Mouse (Mus musculus): ENCODE results near the gene Epha2.

Epha2 gene

DNA sequence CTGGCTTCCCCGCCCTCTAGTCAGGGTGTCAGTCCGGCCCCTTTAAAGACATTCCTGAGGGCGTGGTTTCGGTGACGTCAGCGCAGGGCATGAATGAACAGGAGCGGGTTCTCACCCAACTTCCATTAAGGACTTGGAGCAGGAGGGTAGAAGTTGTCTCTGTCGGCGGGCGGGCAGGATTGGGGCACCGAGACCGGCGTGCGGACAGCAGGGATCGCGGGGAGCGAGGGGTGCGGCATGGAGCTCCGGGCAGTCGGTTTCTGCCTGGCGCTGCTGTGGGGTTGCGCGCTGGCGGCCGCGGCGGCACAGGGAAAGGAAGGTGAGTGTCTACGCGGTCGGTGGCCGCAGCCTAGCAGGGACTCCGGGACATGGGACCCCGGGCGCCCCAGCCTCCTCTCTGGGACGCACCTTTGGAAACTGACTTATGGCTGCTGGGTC lies at the start of gene Epha2:
Epha2 (plus strand) TSS at position 125 of the 438 bp plus-strand sequence.
- peak; percentile 23 to 28 for DNase-seq

DNA sequence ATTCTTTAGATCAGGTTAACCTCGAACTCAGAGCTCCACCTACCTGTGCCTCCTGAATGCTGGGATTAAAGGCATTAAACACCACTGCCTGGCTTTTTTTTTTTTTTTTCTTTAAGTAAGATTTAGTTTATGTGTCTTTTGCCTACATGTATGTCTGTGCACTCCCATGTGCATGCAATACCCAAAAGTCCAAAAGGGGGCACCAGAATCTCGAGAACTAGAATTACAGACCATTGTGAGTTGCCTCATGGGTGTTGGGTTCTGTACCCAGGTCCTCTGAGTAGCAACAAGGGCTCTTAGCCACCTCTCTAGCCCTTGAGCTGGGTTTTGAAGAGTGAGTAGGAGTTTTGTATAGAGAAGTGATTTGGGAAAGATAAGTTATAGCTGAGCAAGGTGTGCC lies 48.4 kb upstream of the Epha2 start:
- no peak for DNase-seq

DNA sequence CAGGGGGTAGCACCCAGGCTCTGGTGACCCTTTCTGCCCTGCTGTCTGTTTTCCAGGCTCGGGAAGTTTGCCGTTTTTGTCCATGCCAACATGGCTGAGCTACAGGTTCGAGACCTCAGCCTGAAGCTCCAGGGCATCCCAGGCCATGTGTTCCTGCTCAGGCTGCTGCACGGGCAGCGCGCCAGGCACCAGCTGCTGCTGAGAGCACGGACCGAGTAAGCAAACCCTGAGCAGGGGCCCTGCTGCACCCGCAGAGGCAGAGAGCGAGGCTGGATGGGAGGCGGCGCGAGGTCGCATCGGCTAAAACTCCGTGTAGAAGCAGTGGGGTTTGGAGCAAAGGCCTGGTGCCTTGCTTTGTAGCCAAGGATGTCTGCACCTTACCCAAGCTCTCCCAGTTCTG lies 46.8 kb upstream of the Epha2 start:
- no peak for DNase-seq

DNA sequence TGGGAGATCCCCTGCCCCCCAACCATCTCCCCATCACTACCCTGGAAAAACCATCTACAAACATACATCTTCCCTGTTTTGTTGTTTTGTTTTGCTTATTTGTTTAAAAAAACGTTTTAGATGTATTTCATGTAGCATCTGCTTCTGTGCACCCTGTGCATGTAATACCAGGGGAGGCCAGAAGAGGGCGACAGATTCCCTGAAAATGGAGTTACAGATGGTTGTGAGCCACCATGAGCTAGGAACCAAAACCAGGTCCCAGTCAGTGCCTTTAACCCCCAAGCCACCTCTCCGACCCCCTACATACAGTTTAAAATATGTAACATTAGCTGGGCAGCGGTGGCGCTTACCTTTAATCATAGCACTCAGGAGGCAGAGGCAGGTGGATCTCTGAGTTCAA lies 43.6 kb upstream of the Epha2 start:
- no peak for DNase-seq

DNA sequence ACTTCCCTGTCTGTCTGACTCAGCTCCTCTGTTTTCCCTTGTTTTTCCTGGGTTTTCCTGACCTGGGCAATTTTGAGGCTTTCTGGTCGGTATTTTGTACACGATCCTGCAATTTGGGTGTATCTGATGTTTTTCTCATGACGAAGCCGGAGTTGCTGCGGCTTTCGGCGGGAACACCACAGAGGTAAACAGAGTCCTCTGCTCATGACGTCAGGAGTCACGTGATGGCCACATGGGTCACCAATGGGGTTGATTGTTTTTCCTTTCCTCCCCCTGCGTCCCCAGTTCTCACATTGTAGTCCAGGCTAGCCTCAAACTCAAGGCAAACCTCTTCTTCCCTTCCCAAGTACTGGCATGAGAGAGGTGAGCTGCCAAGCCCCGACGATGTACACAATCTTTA lies 41.6 kb upstream of the Epha2 start:
- DNase-seq = no peak

DNA sequence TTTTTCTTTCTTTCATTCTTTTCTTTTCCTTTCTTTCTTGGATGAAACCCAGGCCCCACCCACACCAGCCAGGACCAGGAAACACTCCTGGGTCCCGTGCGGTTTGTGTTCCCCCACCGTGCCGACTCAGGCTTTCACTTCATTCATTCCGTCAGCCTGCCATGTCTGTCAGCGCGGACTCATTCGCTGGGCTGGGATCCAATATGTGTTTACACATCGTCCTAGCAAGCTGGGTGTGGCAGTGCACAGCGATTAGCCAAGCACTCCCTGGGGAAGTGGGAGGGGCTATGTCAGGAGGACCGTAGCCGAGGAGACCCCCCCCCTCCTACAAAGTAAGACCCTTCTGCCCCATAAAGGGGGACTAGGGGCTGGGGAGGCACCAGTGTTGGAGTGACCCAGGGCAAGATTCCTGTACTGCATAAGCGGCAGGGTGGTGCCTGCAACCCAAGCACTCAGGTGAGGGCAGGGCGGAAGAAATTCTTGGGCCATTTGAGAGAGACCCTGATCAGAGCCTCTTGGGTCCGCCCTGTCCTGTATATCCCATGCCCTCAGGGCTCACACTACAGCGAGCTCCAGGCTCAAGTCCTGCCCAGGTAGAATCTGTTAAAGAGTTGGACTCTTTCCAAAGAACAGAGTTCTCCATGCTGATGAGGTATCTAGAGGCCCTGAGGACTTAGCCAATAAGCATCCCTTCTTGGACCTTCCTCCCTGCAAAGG lies 40.9 kb upstream of the Epha2 start:
- no peak for DNase-seq

DNA sequence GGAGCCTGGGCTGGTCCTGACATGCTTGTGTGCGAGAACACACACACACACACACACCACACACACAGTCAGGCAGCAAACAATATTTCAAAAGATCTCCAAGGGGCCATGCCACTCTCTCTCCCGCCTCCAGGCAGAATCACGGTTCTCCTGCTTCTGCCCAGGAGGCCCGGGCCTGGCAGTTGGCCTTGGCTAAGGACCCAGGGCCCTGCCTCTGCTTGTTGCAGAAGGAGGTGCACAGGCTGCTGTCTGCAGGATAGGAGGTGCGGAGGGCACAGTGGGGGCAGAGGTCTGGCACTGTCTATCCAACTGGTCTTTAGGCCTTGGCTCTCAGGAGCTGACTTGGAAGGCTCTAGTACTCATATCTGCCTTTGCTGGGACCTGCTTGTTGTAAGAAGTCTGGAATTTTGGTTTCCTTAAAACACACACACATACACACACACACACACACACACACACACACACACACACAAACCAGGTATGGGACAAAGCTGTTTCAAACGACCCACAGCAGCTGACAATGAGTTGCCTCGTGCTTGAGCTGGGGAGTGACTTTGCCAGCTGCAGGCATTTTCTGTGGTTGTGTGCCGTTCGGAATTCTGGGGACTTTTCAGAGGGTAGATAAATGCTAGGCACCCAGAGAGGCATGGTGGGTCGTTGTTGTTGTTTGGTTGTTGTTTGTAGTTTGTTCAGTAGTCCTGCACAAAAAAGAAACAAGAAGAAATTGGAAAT lies 38.0 kb upstream of the Epha2 start:
- no peak for DNase-seq

DNA sequence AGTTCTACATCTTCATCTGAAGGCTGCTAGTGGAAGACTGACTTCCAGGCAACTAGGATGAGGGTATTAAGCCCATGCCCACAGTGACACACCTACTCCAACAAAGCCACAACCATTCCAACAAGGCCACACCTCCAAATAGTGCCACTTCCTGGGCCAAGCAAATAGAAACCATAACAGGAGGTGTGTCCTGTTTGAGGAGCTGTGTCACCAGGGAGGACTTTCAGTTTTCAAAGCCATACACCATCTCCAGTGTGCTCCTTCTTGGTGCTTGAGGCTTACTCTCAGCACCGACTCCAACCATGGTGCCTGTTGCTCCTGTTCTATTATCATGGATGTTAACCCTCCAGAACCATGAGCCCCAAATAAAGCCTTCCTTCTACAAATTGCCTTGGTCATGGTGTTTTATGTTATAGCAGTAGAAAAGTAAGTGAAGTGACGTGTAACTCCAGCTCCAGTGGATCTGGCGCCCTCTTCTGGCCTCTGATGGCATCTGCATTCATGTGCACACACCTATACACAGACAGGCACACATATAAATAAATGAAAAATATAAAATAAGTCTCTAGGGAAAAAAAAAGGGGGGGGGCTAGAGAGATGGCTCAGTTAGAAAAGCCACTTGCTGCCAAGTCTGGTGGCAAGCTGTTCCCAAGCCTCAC lies 34.9 kb upstream of the Epha2 start:
- no peak for DNase-seq

DNA sequence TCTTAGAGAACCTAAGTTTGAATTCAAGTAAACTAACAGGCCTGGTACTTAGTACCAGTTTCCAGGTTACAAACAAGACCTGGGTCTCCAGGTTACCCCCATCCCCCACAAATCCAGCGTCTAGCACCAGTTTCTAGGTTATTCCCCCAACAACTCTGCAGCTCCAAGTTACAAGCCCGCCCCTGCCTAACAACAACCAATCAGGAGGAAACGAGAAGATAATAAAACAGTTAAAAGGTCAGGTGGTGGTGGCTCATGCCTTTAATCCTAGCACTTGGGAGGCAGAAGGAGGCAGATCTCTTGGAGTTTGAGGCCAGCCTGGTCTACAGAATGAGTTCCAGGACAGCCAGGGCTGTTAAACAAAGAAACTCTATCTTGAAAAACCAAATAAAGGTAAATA lies 33.8 kb upstream of the Epha2 start:
- DNase-seq = no peak

DNA sequence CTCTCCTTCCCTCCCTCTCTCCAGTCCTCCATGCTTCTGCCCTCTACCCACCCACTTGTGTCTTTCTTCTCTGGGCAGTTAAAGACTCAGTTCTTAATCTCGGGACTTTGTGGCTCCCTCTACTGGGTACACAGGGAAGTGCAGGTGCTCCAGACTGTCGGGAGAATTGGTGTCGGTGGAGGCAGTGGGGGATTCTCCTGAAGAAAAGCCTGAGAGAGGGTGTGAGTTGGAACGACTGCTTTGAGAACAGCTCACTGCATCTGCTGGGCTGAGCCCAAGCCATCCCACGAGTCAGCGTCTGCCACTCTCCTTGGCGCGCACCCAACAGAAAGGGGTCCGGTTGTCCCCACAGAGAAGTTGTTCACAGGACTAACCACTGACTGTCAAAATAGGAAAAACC lies 33.2 kb upstream of the Epha2 start:
- DNase-seq = no peak

DNA sequence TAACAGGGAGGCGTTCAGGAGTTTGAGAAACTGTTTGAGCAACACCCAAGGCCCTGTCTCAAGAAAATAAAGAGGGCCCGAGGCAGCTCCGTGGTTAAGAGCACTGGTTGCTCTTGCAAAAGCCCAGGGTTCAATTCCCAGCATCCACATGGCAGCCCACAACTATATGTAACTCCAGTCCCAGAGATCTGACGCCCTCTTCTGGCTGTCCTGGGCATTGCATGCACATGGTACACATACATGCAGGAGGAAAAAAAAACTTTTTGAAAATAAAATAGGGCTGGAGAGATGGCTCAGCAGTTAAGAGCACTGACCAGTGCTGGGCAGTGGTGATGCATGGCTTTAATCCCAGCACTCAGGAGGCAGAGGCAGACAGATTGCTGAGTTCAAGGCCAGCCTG lies 32.7 kb upstream of the Epha2 start:
- no peak for DNase-seq

DNA sequence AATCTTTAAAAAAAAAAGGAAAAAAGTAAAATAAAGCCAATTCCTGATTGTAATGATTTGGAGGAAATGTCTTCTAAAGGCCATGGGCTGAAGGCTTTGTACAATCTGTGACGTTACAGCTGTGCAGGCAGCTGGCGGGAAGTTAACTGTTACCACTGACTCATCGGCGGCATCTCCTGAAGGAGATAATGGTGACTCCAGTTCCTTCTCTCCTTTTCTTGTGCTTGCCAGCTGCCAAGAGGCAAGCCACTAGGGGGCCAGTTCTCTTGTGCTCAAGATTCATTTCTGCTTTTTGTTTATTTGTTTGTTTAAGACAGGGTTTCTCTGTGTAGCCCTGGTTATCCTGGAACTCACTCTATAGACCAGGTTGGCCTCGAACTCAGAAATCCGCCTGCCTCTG lies 32.0 kb upstream of the Epha2 start:
- DNase-seq = no peak

DNA sequence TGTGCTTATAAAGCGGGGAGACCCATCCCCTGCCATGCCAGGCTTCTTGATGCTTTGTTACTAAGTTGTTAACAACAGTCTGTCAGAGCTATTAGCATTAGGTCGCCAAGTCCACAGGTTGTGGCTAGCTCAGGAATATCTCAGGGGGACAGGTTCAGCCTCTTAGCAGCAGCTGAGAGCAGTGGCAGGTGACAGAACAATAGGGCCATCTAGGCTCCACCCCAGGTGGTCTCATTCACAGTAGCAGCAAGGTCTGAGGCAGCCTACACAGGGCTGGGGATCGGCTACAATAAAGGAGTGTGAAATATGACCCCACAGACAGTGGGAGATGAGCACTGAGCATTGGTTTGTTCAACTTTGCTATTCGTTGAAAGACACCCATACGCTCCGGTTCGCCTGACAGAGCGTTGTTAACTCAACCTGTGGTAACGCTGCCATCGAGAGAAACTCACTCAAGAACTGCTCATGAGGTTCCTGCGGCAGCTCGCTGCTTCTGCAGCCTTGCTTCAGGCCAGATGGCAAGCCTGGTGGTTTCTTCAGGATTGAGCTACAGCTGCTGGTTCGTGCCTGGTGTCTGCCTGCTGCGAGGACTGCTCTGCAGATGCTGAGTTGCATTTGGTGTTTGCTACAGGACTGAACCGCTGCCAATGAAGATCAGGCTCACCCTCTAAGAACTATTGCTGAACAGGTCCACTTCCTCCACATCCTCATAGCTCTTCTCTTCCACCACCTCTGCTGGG lies 30.7 kb upstream of the Epha2 start:
- DNase-seq = no peak

DNA sequence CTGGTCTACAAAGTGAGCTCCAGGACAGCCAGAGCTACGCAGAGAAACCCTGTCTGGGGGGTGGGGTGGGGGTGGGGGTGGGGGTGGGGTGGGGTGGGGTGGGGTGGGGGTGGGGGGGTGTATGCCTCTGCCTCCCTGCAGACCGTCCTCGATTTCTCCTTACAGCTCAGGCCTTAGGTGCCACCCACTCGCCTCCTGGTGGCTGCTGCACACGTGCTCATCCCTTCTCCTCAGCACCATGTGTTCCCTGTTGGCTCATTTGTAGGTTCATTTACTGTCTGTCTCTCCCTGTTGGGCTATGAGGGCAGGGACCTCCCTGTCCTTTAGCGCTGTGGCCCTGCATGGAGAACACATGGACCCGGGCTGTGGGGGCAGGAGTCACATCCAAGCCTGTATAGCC lies 29.8 kb upstream of the Epha2 start:
- no peak for DNase-seq

DNA sequence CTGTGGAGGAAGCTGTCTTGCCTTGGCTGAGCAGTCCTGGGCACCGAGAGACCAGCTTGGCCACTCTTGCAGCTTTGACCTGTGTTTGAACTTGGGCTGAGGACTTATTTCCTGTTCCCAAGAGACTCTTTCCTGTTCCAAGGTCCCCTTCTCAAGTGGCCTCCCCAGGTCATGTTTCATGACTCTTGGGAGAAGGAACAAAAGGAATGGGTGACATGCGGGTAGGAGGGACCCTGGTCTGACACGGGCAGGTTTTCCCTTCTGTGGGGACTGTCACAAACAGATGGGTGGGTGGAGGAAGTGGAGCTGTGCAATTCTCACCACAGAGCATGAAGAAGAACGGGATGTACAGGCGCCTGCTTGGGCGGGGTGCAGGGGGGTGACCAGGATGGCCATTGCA lies 29.3 kb upstream of the Epha2 start:
- no peak for DNase-seq

DNA sequence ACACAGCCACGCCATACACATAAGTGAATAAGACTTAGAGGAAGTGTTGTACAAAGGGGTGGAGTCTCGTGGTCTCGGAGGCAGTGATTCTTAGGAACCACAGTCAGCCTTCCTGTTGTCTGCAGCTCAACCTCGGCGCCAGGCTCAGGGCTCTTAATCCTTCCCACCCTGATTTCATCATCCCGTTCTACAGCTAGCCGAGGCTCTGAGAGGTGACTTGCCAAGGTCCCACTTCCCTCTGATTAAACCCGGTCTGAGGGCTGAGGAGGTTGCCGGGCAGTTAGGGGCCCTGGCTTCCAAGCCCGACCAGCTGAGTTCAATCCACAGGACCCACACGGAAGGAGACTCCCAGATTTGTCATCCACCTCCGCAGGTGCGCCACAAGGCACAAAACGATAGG lies 28.2 kb upstream of the Epha2 start:
- DNase-seq = no peak

DNA sequence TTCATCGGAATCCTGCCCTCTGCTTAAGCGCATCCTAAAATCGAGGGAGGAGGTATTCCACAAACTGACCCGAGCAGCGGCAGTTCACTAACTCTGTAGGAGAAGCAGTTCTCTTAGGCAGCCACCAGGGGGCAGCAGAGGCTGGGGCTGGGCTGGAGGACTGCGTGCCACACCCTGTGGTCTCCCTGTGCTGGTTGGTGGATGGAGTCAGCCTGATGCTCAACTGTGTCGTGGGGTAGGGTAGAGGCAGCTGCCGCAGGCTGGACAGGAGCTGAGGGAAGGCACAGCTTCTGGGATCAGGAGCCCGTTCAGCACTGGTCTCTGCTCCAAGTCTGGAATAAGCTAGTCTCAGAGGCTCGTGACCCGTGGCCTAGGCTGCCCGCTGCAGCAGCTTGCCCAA lies 27.7 kb upstream of the Epha2 start:
- peak; percentile 33 to 42 for DNase-seq

DNA sequence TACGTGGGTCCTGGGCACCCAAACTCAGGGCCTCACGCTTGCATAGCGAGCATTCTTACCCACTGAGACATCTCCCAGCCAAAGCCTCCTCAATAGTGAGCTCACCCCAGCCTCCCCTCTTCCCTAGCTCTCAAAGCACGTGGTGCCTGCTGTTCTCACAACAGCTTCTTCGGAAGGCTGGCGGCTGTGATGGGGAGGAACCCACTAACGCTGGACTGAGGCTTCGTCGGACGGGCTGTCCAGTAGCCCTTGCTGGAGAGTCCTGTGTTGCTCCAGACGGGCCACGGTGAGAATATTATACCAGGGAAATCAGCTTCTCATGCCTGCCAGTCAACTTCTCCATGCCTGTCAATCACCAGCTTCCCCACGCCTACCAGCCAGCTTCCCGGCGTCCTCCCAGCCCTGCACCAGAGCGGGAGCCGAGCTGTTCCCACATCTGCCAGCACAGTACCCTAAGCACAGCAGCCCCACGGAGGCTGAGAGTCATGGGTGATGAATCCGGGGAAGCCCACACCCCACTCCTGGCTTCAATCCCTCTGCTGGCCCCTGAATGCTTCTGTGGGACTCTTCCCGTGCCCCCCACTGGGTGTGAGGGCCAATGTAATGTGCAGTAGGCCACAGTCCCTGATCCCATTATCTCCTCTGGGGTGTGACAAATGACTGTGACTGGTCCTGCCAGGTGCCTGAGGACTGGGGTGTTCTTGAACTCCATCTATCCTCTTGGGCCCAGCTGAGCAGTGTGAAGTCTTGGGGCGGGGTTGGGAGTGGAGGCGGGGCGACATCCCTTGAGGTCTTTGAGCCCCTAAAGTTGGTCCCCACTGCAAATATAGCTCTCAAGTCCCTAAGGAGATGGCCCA lies 26.3 kb upstream of the Epha2 start:
- no peak for DNase-seq

DNA sequence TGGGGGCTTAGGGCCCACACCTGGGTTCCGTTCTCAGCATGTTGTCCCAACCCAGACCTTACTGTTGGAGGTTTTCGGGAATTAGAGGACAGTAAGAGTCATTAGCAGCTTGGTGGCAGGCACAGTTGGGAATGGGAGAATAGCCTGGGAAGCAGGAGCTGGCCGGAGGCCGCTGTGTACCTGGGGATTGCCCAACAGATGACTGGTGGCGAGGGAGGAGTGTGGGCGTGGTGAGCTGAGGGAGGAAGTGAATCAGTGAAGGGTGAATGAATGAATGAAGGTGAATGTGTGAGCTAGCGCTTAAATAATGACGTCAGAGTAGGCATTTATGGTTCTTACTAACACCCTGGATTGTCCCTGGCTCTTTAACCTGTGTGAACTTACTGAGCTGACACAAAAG lies 23.9 kb upstream of the Epha2 start:
- DNase-seq = no peak

DNA sequence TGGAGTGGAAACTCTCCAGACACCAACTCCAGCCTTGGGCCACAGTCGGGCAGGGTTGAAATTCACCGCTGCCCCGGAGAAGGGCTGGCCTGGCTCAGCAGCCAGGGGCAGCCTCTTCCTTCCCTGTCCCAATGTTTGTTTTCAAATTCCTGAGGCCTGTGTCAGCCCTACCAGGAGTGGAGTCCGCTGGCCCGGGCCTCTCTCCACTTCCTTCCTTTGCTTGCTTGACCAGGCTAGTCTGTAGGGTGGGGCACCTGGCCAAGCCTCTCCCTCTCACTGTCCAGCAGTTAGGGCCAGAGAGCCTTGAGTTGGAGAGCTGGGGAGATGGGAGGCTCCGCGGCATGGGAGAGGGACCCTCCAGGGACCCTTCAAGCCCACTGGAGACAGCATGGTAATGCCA lies 22.9 kb upstream of the Epha2 start:
- no peak for DNase-seq

DNA sequence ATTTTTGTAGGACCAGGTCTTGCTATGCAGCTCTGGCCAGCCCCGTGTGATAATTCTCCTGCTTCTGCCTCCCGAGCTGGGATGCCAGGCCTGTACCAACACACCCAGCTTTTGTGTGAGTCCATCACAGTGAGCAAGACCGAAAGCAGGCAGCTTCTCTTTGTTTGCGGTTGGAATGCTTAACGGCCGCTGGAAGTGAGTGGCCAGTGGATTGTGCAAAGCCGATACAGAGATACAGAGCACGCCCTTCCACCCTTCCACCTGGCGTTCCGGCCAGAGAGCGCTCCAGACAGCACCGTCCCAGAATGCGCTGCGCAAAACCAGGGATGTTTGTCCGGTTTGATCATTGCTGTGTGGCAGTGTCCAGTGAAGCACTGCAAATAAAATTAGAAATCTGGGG lies 21.7 kb upstream of the Epha2 start:
- no peak for DNase-seq

DNA sequence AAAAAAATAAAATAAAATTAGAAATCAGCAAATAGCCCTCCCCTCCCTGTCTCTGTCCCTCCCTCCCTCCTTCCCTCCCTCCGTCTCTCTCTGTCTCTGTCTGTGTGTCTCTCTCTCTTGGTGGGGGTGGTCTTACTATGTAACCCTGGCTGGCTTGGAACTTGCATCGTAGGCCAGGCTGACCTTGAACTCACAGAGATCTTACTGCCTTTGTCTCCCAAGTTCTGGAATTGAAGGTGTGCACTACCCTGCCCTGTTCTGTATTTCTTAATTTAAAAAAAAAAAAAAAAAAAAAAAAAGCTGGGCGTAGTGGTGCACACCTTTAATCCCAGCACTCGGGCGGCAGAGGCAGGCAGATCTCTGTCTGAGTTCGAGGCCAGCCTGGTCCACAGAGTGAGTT lies 21.3 kb upstream of the Epha2 start:
- DNase-seq = no peak

DNA sequence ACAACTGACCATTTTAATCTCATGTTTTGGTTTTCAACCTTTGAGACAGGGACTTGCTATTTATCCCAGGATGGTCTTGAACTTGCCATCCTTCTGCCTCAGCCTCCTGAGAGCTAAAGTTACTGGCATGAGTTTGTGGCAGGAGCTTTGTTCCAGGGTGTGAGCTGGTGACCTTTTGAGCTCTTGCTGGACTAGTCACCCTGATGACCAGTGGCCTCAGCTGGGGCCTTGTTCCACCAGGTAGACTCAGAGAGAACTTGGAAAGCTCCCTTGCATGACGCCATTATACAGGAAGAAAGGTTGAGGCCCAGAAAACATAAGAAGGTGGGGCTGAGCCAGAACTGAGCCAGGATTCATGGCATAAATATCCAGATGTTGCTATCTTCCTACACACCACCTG lies 20.6 kb upstream of the Epha2 start:
- no peak for DNase-seq

Measured in thymus, adult 18-20 months (tissue).